Mouse (Mus musculus): ENCODE data around the gene Nkiras1. TPM values are rescaled to one million over a fixed set of nuclear protein-coding genes. Genes with fewer than 3 reads are reported as not detected.

The Nkiras1 gene
- polyA plus RNA-seq, 1 experiment from 2014 or later, result 17.7 TPM

Other genes starting within 250 kb of the Nkiras1 start
- gene Nr1d2, start 32.0 kb upstream of the Nkiras1 start, polyA plus RNA-seq (2015; fragmentation: Nextera tagmentation; extraction: Ambion mirVana), result 8.5 and 11.9 TPM in 2 replicates
- 550 and 568 TPM in 2 replicates for gene Rpl15, start 255 bp downstream of the Nkiras1 start, polyA plus RNA-seq (2015; fragmentation: Nextera tagmentation; extraction: Ambion mirVana)
- 173 and 189 TPM in 2 replicates for gene Ube2e1, start 60.7 kb downstream of the Nkiras1 start, polyA plus RNA-seq (2015; fragmentation: Nextera tagmentation; extraction: Ambion mirVana)

Data from thymus, postnatal 0 days (tissue).